Mouse (Mus musculus): ENCODE measurements around the gene Ankrd11. TPM values are rescaled to one million over a fixed set of nuclear protein-coding genes. Genes with fewer than 3 reads are reported as not detected.

Gene Ankrd11
- total and polyA plus RNA-seq, 3 experiments, result 49.2 to 235 (median 87.7) TPM

GRCm38 (mm10) chr8:122922945-122923344 is 119.1 kb downstream of the Ankrd11 start:
- Histone ChIP-seq H3K27ac (ENCODE audit: control insufficient read depth, low read depth, low read length) (no peak overlapping the region; the same call in 1 of the 2 replicates), H3K27me3 (ENCODE audit: control insufficient read depth in 1 of 2, insufficient read depth in 2 of 2, low read length in 2 of 2) (no peaks in the 10 kb centered on the region), H3K9ac (ENCODE audit: control insufficient read depth, low read depth, low read length, poor library complexity, severe bottlenecking) (no peak overlapping the region), H3K4me3 (ENCODE audit: control insufficient read depth in 1 of 2, insufficient read depth in 1 of 2, low read depth in 2 of 2, low read length in 2 of 2) (no peak overlapping the region), H3K79me2 (ENCODE audit: control insufficient read depth, insufficient read depth, low read length, poor library complexity) (peaks cover 81% of the 10 kb centered on the region), H3K9me3 (replicated peaks; ENCODE audit: insufficient read depth, low read length) (no peaks in the 10 kb centered on the region), H3K4me1 (ENCODE audit: control insufficient read depth in 1 of 2, insufficient read depth in 2 of 2, low read length in 2 of 2) (peaks cover 10 to 26% of the 10 kb centered on the region in 2 experiments), H3K36me3 (ENCODE audit: control insufficient read depth in 1 of 2, insufficient read depth in 2 of 2, low read length in 2 of 2) (peaks cover 3 to 30% of the 10 kb centered on the region in 2 experiments; a peak in 3 of 4 replicates)
- peak; percentile 55 for DNase-seq (ENCODE audit: low read depth, low spot score)
- peak; percentile 44; the same call in 1 of the 2 replicates for TF ChIP-seq SIN3A (IDR thresholded peaks at IDR 0.05; ENCODE audit: low read length)
- TF ChIP-seq TCF12 (IDR thresholded peaks at IDR 0.05; ENCODE audit: low read depth, low read length), result no peak
- no peak for TF ChIP-seq CHD1 (IDR thresholded peaks at IDR 0.05; ENCODE audit: low read depth, low read length)
- TF ChIP-seq ZKSCAN1 (IDR thresholded peaks at IDR 0.05; ENCODE audit: low read depth, low read length), result no peak
- no peak for TF ChIP-seq GATA1 (IDR thresholded peaks at IDR 0.05; ENCODE audit: low read depth, low read length)
- TF ChIP-seq UBTF (IDR thresholded peaks at IDR 0.05; ENCODE audit: borderline replicate concordance, insufficient read depth, low read depth, low read length), result no peak
- TF ChIP-seq TBP (IDR thresholded peaks at IDR 0.05; ENCODE audit: low read depth, low read length), result no peak
- TF ChIP-seq ZNF384 (IDR thresholded peaks at IDR 0.05; ENCODE audit: low read depth, low read length), result peak; percentile 64; the same call in 1 of the 2 replicates
- no peak for TF ChIP-seq EP300 (IDR thresholded peaks at IDR 0.05; ENCODE audit: low read depth in 1 of 2, low read length in 2 of 2)
- no peak for TF ChIP-seq RCOR1 (IDR thresholded peaks at IDR 0.05; ENCODE audit: low read depth, low read length)
- no peak for TF ChIP-seq RAD21 (IDR thresholded peaks at IDR 0.05; ENCODE audit: low read depth, low read length)
- TF ChIP-seq MYC (IDR thresholded peaks at IDR 0.05; ENCODE audit: low read depth, low read length), result no peak
- no peak for TF ChIP-seq BHLHE40 (IDR thresholded peaks at IDR 0.05; ENCODE audit: borderline replicate concordance, low read depth, low read length)
- no peak for TF ChIP-seq HCFC1 (IDR thresholded peaks at IDR 0.05; ENCODE audit: low read depth, low read length)
- no peak for TF ChIP-seq MXI1 (IDR thresholded peaks at IDR 0.05; ENCODE audit: low read depth, low read length)

DNA sequence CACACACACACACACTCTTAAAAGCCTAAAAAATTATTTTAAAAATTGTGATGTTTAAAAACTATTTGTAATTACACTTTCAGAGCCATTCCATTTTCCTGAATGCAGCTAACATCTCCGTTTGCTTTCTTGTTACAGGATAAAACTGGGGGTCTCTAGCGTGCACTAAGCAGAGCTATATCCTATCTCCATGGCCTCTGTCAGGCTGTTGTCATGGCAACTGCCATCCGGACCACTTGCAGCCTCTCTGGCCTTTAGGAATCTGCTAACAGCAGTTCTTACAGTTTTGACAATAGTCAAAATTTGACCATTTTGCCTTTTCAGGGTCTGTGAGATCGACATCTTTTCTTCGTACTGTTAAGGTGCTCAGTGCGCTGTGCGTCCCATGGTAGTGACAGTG is 121.2 kb downstream of the Ankrd11 start:
- H3K9ac ChIP-seq (ENCODE audit: control insufficient read depth, low read depth, low read length, poor library complexity, severe bottlenecking), result no peak overlapping the region
- H3K27ac ChIP-seq (ENCODE audit: control insufficient read depth, low read depth, low read length), result no peak overlapping the region
- no peak overlapping the region for H3K4me3 ChIP-seq (ENCODE audit: control insufficient read depth in 1 of 2, insufficient read depth in 1 of 2, low read depth in 2 of 2, low read length in 2 of 2)
- H3K4me1 ChIP-seq (ENCODE audit: control insufficient read depth in 1 of 2, insufficient read depth in 2 of 2, low read length in 2 of 2), result peaks cover 10 to 26% of the 10 kb centered on the region in 2 experiments
- H3K9me3 ChIP-seq (replicated peaks; ENCODE audit: insufficient read depth, low read length), result no peaks in the 10 kb centered on the region
- no peaks in the 10 kb centered on the region for H3K27me3 ChIP-seq (ENCODE audit: control insufficient read depth in 1 of 2, insufficient read depth in 2 of 2, low read length in 2 of 2)
- H3K36me3 ChIP-seq (ENCODE audit: control insufficient read depth in 1 of 2, insufficient read depth in 2 of 2, low read length in 2 of 2), result peaks cover 2 to 30% of the 10 kb centered on the region in 2 experiments
- DNase-seq (ENCODE audit: low read depth, low spot score), result no peak
- H3K79me2 ChIP-seq (ENCODE audit: control insufficient read depth, insufficient read depth, low read length, poor library complexity), result peaks cover 79% of the 10 kb centered on the region
- TF ChIP-seq RAD21 (IDR thresholded peaks at IDR 0.05; ENCODE audit: low read depth, low read length), result no peak
- no peak for TF ChIP-seq EP300 (IDR thresholded peaks at IDR 0.05; ENCODE audit: low read depth in 1 of 2, low read length in 2 of 2)
- no peak for TF ChIP-seq MAX (IDR thresholded peaks at IDR 0.05; ENCODE audit: low read length)
- no peak for TF ChIP-seq MYB (IDR thresholded peaks at IDR 0.05; ENCODE audit: low read depth, low read length)
